Mouse (Mus musculus) frontal cortex, postnatal 36 days (tissue): ENCODE measurements around the gene Tlk1.

ENCODE experiments used
- DNase-seq, 2 experiments: peaks; one replicate each; pipeline ENCODE4 v3.0.0; 2022; ENCODE audit warnings: low spot score in 2 of 2

Tlk1 gene

DNA sequence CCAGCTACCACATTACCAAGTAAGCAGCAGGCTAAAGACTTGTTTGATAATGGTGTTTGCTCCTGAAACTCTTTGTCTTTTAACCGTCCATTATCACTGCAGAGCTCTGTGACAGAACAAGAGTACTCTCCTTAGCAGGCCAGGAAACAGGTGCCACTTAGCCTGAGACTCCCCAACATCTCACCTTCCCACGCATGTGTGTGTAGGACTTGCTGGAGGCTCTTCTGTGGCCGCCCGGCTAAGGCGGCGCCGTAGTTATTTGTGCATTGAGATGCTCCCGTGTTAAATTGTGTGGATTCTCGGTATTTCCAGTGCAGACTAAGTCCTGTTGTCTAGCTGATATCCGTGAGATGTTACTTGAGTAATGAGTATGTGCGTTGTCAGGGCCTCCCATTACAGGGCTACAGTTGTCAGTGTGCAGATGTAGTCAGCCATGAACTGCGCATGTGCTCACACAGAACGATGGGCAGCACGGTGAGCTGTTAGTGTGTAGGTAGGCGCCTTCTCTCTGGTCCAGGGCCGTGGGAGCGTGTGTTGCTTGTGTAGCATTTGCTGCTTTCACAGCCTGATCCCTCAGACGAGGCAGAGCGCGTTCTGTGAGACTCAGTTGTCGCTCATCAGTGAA is 137.0 kb downstream of the Tlk1 start:
- peak; percentile 42 to 58 for DNase-seq

DNA sequence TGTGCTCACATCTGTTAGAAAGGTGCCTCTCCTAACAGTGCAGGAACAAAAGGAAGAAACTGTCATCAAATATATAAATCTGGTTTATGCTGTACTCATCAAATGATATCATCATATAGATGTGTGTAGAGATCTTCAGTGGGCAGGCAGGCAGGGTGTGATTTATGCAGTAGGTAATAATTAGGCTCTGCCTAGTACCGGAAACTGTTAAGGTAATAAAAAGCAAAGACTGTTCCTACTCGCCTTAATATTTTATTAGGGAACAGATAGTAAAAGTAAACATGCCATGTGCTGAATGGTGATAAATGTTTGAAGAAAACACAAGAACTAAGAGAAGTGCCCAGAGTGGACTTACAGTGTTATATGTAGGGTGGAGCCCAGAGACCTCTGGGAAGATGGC is 143.2 kb downstream of the Tlk1 start:
- no peak for DNase-seq

- DNase-seq: no peak
Observed at GRCm38 (mm10) chr2:70673445-70674126, 151.9 kb downstream of the Tlk1 start.

DNA sequence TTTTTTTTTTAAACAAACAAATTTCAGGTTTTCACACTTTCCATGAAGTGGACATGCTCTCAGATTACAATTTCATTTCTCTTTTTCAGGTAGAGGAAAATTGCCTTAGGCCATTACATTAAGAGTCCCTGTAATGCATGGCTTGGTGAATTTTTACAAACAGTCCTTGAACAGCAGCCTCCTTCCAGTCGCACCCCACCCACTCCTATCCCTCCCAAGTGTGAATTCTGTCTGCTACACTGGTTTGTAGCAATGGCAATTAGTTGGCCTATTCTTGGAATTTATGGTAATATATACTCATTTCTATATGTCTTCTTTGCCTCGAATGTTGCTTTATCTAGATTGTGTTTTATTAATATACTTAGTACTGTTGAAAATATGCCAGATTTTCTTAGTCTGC is 153.1 kb downstream of the Tlk1 start:
- no peak for DNase-seq

GRCm38 (mm10) chr2:70669896-70670295 is 155.6 kb downstream of the Tlk1 start:
- DNase-seq: no peak

- DNase-seq: no peak
Observed at GRCm38 (mm10) chr2:70669241-70669640, 156.3 kb downstream of the Tlk1 start.

- DNase-seq: no peak
Observed at GRCm38 (mm10) chr2:70667016-70667415, 158.5 kb downstream of the Tlk1 start.

DNA sequence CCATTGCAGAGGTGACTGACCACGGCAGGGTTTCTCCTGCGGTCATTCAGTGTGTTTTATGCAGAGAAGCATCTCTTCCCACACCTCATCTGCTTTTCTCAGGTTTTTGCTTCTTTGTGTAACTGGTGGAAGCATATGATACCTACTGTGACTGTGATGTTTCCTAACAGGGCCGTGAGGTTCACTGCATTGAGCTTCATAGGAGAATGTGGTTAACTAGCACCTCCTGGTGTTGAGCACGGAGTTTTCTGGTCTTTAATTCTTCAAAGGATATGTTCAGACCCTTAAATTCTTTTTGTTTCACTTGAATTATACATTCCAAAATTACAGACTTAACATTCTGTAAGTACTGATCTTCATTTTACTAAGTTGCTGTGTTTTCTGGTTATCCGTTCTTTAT is 161.8 kb downstream of the Tlk1 start:
- no peak for DNase-seq
